Mouse (Mus musculus) kidney, postnatal 10 days (tissue): ENCODE results near the gene Efna2.
"Not testable (repeated sequence)": the region's sequence is repeated elsewhere in the genome, so short reads cannot be mapped to it uniquely, and the experiment has no call there.

Experiments used
- DNase-seq: peaks from one replicate; pipeline ENCODE4 v3.0.0; 2021; ENCODE audit warnings: mixed read lengths

Gene Efna2

DNA sequence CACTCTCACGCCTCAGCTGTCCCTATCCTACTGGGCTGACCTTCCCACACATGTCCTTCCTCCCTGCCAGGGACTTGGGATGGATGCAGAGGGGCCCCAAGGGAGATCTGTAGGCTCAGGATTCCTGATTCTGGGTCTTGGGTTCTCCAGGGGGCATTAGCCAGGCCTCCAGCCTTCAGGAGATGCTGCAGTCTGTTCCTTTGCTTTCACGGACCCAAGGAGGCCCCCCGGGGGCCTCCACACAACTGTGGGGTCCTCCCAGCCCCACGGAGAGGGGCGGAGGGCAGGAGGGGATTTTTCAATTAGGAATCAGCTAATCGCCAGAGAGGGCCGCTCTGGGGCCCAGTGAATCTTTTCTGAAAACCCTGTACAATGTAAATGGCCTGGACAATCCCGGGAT, 15.2 kb downstream of the Efna2 start:
- DNase-seq = no peak

DNA sequence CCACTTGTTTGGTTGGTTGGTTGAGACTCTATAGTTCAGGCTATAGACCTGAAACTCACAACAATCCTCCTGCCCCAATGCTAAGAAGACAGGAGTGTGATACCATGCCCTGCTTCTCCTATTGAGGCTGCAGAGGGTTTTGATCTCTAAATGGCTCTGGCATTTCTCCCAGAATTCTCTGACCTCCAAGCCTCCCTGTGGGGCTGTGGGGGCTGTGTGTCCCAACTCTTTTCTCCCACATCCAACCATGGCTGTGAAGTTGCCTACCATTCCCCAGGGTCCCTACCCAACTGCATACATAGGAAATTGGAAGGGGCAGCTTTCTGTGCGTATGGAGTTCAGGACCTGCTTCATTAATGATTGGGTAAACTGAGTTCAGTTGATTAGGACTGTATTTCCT, 16.9 kb downstream of the Efna2 start:
- no peak for DNase-seq

DNA sequence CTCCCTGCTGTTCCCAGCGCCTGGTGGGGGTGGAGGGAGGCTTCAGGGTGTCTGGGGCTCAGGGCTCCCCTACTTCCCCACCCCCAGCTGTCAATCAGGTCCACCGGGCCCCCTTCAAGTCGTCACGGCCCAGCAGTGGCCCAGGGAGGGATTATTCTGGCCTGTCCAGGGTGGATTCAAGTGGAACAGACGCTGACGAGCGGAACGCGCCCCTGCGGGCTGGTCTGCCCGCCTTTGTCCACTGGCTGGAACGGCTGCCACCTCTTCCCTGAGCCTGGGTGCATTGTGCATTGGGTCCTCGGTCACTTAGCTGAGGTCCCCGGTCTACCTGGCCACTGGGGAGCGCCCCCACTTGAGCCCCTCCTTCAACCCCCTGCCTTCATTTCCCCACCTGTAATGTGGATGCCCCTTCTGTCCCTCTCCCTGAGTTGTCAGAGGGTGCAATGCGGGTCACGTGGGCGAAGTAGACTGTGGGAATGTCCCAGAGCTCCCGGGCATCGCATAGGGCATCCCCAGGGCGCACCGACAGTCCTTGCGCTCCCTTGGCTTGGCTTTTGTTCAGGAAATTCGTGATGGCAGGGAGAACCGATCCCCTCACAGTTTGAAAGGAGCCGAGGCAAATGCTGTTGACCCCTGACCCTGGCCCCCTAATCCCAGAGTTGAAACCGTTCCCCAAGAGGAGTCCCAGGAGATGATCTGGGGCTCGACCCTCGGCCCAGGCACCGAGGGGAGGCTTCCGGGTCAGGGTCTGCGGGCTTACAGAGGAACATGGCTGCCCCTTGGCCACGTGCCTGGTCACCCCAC, 17.7 kb downstream of the Efna2 start:
- DNase-seq = no peak

DNA sequence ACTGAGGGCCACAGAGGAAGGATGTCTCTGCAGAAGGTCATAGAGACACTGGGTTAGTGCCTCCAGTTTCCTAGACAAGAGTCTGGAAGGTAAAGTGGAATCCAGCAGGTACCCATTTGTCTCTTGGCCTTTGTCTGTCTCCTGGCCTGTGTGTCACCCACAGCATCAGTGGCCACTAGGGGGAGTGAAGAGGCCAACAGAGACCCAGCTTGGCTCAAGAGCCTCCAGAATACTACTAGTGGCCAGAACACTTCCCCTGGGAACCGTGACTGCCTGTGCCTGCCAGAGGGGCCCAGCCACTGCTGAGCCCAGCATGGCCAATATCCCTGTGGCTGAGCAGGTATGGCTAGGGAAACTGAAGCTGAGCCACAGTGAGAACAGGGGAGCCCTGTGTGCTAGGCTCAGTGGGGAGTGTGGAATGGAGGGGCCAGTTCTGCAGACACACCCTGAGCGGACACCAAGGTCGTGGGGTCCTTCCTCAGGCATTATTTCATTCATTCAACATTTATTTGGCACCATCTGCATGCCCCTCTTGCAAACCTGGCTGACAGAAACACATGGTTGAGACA, 20.2 kb downstream of the Efna2 start:
- peak; percentile 92 for DNase-seq

DNA sequence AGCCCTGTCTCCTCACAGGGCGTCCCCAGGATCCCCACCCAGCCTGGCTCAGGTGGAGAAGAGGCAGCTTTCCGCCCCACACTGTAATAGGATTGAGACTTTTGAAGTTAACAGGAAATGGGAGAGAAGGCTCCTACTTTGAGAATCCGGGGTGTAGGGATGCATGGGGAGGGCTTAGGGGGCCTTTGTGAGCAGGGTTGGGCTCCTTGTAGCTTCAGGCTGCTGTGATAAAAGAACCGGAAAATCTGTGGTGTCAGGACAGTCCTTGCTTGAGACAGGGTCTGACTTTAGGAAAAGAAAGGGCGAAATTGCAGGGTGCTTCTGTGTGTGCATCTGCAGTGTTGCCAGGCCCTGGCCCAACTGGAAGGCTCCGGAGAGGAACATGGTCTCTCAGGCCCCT, 21.2 kb downstream of the Efna2 start:
- no peak for DNase-seq

DNA sequence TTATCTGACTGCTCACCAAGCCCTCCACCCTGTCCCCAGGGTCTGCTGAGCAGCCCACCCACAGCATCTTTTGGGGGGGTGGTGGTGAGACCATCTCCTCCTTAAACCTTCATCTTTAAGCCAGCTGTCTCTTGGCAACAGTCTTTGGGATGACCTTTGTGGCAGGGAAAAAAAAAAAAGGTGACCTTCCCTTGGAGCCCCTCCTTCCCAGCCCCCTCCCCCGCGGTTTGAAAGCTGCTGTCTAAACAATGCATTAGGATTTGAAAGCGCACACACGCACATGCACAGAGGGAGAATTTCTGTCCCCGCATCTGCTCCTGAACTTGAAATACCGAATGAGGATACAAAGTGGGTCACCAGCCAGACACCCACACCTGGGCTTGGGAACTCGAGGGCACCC, 24.8 kb downstream of the Efna2 start:
- no peak for DNase-seq

DNA sequence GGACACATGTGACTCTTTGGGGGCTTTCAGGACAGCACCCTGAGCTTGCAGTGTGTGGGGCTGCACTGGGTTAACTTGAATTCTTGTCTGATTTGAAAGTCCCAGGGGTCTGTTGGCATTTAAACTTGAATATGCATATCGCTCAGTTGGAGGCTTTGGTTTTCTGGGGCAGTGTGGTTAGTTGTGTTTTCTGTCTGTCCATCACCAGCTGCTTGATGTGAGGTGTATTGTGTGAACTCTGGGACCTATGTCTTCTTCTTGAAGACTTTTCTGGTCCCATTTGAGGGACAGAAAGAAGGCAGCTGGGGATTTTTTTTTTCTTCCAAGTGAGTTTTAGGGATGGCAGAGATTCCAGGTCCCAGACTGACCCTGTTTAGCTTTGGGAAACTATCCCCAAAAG, 27.9 kb downstream of the Efna2 start:
- no peak for DNase-seq

DNA sequence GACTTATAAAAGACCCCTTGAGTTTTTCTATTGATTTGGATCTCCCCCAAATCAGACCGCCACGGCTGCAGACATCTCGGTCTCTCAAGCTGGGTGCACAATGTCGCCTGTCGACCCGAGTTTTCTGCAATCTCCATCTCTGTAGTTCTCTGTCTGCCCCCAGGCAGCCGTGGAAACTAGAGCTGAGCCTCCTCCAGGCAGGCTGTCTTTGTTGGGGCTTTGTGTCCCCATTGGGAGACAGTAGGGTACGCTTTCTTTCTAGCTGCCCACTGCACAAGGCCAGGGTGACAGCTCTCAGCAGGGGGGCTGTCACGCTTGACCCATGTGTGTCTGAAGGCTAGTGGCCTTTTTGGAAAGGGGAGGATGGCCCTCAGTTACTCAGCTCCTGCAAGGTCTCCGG, 28.4 kb downstream of the Efna2 start:
- DNase-seq = no peak

DNA sequence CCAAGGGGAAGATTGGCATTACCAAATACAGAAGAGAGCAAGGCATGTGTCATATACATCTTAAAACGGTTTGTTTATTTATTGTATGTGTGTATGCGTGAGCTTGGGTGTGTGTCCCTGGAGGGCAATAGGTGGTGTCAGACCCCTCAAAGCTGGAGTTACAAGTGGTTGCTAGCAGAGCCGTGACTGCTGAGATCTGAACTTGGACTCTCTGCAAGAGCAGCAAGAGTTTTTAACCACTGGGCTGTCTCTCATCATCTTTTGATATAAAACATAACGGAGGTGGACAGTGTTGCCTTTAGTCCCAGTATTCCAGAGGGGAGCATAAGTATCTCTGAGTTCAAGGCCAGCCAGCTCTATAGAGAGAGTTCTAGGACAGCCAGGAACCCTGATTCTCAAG, 29.0 kb downstream of the Efna2 start:
- DNase-seq = no peak

DNA sequence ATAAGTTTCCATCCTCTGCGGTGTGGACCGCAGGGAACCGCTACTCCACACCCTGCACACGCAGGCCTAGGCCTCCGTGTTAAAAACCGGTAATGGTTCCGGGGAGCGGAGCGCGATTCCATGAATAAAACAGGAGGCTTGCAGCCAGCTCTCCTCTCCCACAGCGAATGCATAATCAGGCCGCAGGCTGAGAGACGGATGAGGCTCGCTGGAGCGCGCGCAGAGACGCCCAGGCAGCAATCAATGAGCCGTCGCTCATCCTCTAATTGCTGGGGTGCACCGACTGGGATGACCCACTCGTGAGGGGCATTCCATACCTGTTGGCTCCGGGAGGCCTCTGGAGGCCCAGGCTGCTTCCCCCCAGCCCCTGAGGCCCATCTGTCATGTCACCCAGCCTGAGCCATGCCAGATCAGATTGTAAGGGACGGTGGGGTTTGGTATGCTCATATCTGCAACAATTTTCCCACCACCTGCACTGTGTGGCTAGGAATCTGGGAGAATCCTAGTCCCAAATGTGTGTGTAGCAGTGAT, 29.6 kb downstream of the Efna2 start:
- no peak for DNase-seq

DNA sequence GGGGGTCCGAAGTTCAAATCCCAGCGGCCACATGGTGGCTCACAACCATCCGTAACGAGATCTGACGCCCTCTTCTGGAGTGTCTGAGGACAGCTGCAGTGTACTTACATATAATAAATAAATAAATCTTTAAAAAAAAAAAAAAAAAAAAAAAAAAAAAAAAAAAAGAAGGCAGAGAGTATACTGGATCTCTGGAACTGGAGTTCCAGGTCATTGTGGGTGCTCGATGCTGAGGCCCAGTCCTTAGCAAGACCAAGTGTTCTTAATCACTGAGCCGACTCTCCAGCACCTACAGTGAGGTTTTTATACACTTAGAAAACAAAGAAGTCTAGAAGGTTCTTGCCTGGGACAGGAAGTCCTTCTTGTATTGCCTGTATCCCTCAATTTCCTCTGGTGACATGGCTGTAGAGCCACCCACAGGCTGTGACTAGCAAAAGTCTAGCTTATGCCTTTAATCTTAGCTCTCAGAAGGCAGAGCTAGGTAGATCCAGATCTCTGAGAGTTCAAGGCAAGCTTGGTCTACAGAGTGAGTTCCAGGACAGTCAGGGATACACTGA, 32.3 kb downstream of the Efna2 start:
- not testable (repeated sequence) for DNase-seq

DNA sequence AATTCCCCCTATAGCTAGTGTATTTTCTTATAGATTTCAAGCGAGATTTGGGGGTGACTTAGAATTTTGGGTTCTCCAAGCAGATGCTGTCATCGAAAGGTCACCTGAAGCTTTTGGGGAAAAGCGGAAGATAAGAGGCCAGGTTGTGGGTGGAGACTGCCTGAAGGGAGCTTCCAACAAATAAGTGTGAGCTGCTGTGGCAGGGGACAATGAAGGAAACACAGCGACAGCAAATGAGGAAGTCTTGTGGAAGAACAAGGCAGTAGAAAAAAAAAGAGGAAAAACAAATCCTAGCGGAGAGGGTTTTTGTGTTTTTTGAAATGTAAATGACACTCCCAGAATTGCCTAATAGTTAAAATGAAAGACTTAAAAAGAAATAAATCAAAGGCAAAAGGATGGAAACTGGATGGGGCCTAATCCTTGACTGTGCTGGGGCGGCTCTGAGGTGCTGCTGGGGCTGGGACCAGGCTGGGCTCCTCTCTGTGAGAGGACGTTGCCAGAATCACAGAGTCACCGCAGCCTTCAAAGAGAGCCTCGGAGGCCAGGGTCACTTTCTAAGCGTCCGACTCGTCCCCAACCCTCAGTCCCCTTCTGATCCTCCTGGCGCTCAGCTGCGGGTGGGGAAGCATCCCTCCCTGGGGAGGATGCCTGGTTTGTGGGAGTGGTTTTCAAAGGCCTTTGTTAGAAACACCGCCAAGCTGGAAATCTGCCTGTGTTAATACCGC, 35.9 kb downstream of the Efna2 start:
- no peak for DNase-seq

DNA sequence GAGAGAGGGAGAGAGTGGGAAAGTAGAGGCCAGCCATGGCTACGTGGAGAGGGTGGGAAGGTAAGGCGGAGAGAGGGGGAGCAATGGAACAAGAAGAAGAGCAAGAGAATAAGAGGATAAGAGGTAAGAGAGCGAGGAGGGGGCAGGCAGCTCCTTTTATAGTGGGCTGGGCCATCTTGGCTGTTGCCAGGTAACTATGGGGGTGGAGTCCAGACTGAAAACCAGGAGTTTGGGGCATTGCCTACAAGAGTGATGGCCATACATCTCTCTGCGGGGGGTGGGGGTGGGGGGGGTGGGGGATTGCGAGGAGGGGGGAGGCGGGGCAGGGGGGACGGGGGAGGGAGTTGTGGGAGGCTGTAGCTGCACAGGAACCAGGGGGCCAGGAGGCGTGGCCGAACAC, 41.4 kb downstream of the Efna2 start:
- no peak for DNase-seq

DNA sequence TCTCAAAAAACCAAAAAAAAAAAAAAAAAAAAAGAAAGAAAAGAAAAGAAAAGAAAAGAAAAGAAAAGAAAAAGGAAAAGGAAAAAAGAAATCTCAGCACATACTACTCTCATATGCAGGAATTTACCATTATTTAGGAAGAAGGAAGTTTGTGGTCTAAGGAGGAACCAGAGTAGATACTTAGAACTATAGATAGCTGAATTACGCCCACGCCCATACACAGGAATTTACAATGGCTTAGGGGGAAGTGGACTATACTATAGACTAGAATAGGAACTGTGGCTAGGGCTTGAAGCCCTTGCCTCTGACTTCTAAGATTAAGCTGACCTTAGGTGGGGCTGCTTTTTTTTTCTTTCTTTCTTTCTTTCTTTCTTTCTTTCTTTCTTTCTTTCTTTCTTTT, 43.9 kb downstream of the Efna2 start:
- DNase-seq = not testable (repeated sequence)

DNA sequence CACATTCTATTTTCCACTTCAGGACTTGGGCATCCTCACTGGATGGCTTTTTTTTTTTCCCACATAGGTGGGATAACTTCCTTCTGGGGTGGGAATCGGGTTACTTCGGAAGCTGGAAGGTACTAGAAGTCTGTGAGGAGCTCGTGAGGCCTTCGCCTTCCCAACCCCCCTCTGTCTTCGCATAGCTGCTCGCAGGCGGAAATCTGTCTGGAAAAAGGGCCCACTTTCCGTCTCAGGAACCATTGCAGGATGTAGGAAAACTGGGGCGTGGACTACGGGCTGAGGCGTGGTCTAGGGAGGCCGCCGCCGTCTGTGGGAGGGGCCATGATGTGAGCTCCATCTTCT, 46.8 kb downstream of the Efna2 start:
- no peak for DNase-seq

DNA sequence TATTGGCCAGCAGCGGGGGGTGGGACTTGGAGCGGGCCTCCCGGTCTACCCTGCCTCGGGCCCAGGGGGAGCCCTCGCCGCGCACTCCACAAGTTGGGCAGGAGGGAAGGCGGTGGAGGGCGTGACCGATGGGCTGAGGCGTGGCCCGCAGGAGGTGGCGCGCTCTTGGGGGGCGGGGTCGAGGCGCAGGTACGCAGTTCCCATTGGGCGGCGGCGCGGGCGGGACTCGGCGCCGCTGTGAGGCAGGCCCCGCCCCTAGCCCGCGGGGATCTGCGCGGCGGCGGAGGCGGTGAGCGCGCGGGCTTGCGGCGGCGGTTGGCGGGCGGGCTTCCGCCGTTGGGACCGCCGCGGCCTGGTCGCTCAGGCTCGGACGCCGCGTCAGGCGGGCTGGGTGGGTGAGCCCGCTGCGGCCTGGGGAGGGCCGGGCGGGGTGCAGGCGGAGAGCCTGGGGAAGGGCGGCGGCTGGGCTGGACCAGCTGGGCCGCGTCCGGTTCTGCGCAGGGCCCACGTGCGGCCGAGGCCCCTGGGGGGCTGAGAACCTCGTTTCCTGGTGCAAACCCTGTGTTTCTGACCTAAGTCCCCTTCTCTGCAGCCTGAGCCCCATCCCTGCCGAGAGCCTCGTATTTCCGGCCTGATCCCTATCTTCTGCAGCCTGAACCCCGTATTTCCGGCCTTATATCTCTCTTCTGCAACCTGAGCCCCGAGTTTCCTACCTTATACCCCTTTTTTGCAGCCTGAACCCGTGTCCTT, 47.3 kb downstream of the Efna2 start, which contains the start of gene Mum1:
Mum1 (plus strand) TSS at position 19 of the 750 bp plus-strand sequence.
- DNase-seq = peak; percentile 100

DNA sequence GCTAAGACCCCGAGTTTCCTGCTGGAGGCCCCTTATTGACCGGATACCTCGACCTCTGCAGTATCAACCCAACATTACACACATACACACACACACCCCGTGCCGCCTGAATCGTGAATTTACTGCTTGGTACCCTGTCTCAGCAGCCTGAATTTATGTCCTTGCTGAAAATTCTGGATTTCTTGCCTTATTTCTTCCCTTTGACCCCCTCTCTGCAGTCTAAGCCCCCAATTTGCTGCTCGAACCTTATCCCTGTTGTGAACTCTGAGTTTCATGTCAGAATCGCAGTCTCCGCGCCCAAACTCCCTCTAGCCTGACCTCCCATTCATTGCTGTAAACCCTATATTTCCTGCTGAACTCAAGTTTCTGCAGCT, 47.9 kb downstream of the Efna2 start:
- no peak for DNase-seq

DNA sequence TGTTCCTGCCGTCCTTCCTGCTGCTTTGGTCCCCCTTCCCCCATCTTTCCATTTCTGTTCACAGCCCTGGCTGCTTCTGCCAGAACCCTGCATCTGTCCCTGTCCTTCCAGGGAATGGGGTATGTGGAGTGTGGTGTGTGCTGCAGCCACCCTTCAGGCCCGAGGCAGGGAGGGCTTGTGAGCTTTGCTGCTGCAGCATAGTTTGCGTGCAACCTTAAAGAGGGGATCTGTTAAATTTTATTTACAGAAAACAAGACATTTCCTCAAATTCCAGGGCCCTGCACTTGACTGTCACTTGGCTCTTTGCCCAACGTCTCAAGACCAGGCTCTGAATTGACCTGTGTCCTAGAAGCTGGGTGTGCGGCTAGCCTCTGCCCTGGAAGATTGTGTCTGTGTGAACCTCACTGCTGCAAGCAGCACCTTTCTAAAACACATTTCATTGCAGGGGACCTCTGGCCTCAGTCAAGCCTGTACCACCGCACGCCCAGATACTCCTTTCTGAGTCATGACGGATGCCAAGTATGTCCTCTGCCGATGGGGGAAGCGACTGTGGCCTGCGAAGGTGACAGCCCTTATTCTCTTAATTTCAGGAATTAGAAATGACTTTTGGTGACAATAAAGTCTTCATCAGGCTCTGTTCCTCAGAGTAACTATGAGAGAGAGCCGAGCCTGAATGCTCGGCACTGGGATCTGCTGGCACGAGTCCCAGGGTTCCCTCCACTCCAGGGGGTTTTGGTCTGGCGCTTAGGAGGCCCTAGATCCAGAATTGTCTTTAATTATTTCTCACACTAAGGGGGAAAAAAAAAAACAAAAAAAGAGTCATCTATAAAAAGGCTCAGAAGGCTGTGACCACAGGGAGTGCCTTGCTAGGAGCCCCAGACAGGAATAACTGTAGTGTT, 48.8 kb downstream of the Efna2 start:
- peak; percentile 58 for DNase-seq

DNA sequence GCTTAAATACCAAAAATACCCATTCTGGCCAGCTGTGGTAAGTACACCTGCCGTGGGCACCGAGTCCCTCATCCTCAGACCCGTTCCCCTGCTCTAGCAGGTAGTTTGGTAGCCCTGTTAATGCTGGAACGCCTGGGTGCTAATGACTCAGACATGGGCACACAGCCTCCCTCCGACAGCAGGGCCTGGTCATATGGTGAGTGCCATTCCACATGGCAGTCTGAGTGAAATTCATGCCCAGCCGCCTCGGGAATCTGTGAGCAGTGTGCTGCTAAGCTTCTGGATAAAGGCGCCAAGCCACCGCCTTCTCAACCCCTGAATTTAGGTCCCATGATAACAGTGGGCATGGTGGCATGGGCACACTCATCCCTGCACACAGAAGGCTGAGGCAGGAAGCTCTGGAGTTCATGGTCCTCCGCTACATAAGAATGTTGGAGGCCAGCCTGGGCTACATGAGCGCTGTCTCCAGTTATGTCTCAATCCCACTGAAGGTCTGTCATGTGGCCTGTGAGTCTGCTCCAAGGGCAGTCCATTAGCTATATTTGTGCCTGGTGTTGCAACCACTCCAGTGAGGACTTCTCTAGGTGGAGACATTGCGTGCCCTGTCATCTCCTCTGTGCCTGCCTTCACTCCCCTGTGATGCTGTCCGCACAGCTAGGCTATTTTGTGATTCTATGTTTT, 57.0 kb downstream of the Efna2 start:
- no peak for DNase-seq

DNA sequence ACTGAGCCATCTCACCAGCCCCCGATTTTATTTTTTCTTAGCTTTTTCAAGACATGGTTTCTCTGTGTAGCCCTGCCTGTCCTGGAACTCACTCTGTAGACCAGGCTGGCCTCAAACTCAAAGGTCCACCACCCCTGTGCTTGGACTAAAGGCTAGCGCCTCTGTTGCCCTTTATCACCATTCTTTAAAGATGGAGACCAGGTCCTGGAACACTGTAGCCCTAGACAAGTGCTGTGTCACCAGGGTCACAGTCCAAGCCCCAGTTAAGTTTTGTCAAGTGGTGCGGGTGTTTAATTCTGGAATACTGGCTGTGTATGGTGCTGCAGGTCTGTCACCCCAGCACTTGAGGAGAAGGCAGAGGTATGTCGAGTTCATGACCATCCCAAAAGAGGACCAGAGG, 57.7 kb downstream of the Efna2 start:
- no peak for DNase-seq

DNA sequence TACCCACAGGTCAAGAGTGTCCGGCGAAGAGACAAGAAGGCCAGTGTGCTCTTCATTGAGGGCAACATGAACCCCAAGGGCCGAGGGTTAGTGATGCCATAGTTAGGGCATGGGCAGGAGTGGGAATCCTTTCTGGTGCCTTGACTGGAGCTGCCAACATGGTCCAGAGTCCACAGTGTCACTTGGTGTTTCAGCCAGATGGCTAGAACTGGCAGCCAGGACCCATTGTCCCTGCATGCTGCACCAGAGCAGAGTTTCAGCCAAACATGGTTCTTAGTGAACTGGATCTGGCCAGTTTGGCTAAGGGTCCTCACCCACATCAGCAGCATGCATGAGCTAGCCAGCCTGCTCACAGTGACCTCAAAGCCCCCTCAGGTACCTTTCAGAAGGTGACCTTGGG, 59.0 kb downstream of the Efna2 start:
- DNase-seq = no peak
